Mouse (Mus musculus): ENCODE data around the gene Zfr2.
A peak's percentile ranks its signal among the peaks of the same experiment; 100 is the strongest.

Zfr2 gene

DNA sequence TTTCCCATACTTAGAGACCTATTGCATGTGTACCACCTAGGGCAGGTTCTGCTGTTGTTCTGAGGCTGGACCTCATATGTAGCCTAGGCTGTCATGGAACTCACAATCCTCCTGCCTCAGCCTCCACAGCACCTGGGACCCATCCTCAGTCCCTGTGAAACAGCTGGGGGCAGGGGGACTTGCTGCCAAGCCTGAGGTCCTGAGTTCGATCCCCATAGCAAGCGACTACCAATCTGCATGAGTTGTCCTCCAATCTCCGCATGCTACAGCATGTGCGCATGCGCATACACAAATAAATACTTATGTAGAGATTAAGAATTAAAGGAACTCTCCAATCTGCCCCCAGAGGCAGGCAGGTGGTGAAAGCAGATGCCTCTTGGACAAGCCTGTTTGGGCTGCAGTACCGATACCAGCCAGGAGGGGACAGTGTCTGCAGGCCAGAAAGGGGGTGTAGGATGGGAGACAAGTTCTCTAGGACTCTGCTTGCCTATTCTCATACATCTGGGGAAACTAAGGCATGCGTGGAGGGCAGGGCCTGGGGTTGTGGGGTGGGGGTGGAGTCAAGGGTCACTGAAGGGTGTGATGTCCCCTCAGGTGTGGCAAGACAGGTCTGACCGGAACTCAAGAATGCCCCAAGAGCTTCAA is 54.7 kb downstream of the Zfr2 start:
- DNase-seq (ENCODE audit: low spot score in 2 of 2): peak in 1 of 2 experiments; percentile 52

DNA sequence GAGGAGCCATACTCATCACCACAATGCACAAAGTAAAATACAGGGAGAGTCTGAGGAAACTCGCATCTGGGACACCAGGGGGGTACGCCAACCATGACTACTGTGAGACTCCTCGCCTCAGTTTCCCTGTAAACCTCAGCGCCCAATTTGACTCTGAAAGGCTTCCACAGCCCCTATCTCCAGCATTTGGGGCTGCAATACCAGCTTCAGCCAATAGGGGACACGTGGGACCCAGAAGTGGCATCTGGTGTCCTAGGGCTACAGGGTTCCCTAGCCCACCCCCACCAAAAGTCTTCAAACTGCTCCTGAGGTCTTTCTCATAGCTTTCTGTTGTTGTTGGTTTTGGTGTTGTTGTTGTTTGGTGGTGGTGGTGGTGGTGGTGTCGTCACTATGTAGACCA is 55.6 kb downstream of the Zfr2 start:
- DNase-seq (ENCODE audit: low spot score in 2 of 2): no peak

DNA sequence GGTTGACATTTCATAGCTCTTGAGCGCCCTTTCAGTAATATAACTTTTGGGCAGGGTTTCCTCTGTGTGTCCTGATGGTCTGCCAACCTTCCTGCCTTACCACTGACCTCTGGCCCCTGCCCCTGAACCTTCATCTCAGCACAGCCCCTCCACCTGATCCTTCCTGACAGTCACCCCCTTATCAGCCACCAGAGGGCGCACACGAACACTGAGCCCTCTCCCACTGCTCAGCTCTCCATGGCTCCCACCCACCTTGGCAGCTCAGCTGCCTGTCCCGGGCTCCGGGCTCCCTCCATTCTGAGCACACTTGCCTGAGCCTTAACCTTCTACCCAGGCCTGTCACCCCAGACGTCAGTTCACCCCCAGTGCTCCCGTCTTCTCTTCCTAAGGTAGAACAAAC is 56.3 kb downstream of the Zfr2 start:
- DNase-seq (ENCODE audit: low spot score in 2 of 2): peak in 1 of 2 experiments; percentile 60

DNA sequence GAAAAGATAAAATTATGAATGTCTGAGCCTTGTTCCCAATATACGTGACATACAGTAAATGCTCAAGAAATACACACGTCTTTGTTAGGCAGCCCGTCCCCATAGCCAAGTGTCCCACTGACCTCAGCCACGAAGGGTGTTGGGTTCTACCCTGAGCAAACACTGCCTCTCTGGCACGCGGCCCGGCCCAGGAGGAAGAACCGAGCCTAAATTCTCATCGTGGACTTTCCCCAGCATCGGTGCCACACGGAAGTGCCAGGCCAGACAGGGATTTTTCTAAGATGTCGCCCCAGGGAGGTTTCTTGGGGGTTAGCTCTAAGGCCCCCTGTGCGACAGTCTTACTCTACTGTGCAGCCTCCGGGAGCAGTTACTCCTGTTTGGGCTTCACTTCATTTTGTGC is 56.9 kb downstream of the Zfr2 start:
- DNase-seq (ENCODE audit: low spot score in 2 of 2): peak; percentile 64 to 74

DNA sequence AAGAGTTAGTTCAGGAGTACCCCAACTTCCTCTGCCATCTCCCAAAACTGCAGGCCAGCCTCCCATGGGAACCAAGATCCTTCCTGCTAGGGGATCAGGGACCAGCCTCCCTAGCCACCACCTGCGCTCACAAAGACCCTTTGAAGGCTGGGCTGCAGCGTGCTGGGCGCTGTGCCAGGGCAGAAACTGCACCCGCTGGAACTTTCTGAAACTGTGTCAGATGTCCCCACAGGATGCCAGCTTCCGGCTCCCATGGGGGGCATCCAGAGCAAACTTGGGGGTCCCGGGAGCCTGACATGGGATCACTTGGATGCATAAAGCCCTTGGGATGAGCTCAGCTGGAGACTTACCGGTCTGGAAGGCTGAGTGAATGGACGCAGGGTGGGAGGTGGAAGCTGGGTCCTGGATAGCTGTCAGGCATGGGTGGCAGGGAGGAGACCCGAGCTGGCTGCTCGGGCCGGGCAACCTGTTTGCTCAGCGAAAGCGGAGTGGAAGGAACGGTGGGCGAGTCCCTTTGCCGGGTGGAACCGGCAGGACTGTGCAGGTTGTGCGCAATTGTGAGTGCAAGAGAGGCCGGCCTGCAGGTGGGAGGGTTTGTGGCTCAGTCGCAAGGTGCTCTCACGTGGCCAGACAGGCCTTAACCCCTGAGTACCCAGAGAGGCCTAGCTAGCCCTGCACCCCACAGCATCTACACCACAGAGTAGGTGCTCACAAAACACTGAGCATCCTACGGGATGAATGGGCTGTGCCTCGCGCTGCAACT is 57.9 kb downstream of the Zfr2 start:
- peak; percentile 69 to 70 for DNase-seq (ENCODE audit: low spot score in 2 of 2)

DNA sequence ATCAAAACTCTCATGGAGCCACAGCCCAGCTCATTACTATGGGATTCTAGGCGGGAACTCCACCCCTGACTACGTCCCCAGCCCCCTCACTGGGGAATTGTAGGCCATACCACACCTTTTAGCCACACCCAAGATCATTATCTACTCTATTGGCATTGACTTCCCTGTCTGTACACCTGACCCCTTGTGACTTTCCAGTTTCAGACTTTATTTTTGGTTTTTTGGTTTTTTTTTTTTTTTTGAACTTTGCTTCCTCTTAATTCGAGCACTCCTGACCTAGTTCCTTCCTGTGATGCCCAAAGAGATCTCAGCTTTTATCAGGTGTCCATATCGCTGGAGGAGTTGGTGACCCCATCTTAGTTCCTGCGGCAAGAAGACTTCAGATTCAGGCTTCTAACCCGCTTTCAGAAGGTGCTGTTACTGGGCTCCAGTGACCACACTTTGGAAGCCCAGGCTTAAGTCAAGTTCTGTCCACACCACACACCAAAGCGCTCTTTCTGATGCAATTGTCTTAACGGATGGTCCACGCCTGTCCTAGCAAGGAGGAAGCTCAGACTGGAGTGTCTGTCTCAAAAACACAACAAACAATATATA is 58.7 kb downstream of the Zfr2 start, which contains the start of gene Tjp3:
TSS of gene Tjp3 (minus strand) at position 71 of the 594 bp plus-strand sequence.
- no peak for DNase-seq (ENCODE audit: low spot score in 2 of 2)

DNA sequence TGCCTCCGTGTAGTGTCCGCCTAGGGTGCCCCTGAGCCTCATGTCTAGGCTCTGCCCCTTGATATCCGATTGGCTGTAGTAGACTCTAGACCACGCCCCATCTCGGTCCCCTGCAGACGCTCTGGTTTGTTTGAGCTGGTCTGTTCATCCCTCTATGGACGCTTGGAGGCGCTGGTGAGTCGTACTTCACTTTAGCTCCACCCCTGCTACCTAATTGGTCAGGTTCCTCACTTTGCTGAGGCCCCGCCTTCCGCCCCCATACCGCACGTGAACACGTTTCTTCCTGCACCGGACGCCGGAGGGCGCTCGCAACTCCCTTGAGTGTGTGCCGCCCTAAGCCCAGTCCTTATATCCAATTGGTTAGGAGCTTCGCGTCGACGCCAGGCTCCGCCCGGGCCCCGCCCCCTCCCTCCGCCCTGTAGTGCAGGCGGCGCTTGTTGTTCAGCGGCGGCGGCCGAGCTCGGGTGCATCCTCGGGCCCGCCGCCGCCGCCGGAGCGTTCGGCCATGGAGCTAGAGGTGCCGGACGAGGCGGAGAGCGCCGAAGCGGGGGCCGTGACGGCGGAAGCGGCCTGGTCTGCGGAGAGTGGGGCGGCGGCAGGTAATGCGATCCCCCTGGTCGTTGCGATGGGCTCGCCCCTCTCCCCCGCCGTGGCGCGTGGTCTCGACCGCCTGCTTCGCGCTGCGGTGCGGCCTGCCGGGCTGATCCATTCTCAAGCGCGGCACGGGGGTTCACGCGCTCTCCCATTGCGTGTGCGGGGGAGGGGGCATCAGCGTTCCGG is 59.8 kb downstream of the Zfr2 start, which contains the start of gene Pip5k1c:
TSS of gene Pip5k1c (plus strand) at position 410 of the 780 bp plus-strand sequence.
- DNase-seq (ENCODE audit: low spot score in 2 of 2): peak; percentile 99

DNA sequence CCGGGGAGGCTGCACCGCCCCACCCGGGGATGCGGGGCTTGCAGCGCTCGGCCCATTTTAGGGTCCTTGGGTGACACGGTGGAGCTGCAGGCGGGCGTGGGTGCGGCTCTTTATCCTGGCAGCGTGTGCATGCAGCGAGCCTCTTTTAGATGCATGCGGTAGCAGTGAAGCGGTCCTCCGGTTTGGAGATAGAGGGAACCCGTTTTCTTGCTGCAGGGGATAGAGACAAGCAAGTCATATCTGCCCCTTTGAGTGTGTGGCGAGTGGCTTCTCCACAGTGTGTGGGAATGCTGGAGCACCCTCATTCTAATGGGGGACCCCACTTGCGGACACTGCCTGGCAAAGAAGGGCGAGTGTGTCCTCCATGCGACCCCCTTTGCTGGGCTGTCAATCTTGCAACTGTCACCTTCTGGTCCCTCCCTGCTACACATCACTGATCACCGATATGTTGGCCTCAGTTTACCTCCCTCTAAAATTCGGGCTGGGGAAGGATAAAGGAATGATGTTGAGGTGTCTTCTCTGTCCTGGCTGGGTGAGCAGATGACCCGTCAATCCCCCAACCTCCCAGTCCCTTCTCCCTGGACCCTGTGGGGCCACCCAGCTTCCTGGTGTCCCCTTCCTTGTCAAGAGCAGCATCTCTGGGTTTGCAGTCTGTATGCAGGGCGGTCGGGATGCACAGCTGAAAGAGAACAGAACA is 60.5 kb downstream of the Zfr2 start:
- DNase-seq (ENCODE audit: low spot score in 2 of 2): no peak

DNA sequence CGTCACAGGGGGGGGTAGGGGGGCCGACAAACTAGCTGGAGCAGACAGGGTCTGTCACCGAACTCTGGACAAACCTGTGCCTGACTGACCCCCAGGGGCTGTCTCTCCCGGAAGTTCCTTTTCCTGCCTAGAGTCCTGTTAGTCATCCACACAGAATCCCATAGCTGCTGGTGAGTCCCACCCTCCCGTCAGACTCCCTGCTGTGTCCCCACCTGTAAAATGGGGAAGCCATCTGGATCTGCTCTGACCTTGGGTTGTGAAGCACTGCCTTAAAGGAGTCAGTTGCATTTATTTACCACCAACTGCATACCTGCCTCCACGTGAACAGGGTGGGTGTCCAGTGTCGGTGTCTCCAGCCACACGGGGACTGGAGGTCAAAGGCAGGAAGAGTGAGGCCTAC is 61.5 kb downstream of the Zfr2 start:
- DNase-seq (ENCODE audit: low spot score in 2 of 2): no peak

DNA sequence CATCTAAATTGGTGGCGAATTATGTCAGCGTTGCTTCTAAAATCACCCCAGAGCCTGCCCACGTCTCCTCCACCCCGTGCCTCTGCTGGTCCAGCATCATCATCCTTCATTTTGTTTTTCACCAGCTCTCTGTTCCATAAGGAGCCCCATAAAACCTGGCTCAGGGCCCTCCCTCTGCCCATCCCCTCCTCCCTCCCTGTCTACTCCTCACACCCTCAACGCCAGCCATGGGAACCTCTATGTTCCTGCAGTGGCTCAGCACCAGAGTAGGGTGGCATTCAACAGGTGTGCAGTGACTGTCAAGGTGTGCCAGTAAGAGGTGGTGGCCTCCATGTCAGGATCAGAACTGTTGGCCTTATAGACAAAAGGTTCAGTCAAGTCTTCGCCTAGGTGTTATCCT is 62.2 kb downstream of the Zfr2 start:
- no peak for DNase-seq (ENCODE audit: low spot score in 2 of 2)

DNA sequence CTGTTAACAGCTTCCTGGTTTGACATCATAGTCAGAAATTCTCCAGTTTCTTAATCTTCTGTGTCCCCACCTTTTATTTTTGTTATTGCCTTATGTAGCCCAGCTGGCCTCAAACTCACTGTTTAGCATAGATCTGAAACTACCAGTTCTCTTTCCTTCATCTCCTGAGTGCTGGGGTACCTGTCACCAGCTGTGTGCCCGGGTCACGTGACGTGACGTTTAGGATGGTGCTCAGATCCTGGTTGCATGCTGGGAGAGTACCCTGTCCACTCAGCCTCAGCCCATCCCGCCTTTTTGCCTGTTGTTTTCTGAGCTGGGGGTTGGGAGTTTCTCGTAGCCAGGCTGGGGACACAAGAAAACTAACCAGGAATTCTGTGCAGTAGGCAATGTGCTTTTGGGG is 64.3 kb downstream of the Zfr2 start:
- no peak for DNase-seq (ENCODE audit: low spot score in 2 of 2)

DNA sequence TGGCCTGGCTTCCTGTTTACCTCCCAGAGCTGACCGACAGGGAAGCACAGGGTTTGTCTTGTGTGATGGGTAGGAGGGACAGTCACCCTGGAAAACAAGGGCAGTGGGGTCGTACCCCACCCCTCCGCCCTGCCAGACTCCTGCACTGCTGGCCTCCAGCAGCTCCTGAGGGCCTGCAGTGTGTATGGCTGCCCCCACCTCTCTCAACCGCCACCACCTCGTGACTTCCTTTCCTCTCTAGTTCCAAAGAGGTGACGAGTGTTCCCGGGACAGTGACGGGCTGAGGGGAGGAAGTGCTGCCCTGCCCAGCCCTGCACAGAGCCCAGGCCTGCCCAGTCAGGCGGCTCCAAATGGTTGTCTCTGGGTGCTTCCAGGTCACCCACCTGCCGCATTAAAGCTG is 64.9 kb downstream of the Zfr2 start:
- DNase-seq (ENCODE audit: low spot score in 2 of 2): no peak

DNA sequence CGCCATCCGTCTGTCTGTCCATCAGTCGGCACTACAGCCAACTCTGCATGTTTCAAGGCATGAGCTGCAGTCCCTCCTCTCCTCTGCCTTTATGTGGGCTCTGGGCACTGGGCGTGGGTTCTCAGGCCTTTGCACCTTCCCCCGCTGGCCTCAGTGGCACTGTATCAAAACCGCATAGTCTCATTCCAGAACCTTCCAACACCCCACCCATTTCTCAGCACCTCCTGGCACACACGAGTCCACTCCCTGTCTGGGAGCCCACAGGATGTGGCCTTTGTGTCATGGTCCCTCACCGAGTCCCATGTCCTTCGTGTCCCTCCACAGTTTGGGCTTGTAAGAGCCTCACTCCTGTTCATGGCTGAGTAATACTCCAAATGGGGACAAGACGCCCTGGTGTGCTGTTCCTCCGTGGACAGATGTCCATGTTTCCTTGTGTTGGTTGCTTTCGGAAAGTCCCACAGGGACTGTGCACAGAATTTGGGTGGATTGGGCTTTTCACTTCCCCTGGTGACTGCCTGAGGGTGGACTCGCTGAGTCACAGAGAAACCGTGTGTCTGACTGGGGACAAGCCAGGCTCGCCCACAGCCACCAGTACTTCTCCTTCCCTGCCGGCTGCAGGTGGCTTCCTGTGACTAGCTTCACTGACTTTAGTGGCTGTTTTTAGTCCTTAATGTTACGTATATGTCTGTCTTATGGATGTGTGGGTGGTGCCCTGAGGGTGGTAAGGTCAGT is 65.6 kb downstream of the Zfr2 start:
- no peak for DNase-seq (ENCODE audit: low spot score in 2 of 2)

DNA sequence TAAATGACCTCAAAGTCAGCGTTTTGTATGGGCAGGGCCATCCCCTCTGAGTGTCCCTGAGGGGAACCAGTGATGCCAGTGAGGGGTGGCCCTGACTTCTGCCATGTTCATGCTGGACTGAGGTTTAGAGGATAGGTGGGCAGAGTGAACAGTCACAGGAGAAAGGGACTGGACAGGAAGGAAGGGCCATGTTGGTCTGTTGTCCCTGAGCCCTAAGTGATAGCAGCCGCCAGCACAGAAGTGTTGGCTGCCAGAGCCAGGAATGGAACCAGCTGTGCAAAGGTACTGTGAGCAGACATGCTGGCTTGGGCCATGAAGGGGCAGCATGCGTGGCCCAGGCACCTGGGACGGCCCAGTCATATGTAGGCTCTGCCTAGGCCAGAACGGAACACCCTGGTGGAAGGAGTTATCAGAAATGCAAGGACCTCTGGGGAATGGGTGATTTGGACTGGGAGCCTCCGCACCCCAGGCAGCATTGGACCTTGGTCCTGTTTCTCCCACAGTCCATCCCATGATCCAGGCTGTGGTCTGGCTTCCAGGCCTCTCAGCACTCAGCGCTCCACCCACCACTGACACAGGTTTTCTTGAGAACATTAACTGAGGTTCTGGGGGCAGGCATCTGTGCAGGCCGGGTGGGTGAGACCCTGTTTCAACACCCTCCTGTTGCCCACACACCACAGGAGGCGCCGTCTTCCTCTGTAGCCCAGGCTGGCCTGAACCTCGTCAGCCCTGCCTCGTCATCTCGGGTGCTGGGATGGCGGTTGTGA is 66.8 kb downstream of the Zfr2 start:
- DNase-seq (ENCODE audit: low spot score in 2 of 2): no peak

DNA sequence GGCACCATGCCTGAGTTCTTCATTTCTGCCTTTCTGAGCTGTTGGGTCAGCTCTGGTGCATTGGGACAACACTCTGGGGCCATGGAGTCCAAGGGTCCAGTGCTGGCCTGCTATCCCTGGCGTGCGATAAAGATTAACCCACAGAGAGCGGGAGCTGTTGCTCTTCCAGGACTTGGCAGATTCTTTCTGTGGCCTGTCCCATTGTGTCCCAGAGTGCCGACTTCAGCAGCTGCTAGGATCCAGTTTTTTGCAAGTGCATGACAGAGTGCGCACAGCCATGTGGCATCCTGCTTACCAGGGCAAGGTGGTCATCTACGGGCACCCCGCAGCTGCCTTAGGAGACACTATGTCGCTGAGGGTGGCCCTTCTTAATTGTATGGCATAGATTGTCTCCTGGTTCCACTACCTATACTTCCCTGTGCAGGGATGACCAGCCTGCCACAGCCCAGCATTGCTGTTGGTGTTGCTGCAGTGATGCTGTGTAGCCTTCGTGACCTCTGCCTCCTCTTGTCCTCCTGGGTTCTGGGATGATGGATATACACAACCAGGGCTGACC is 67.5 kb downstream of the Zfr2 start:
- DNase-seq (ENCODE audit: low spot score in 2 of 2): no peak

DNA sequence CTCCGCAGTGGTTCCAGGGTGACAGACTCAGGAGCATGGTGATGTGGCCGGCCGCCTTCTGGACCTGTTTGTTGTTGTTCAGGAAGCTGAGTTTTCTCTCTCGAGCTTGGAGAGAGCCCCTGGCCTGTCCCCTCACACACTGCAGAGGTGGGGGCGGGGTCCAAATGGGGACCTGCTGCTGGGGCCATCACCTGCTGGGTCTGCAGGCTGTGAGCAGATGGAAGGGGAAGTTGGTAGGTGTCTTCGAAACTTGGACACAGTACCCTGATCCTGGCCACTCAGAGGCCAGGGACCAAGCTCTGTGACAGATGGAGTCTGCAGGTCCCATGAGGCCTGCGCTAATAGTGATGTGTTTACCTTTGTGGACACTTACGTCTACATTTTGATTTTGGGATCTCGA is 68.4 kb downstream of the Zfr2 start:
- DNase-seq (ENCODE audit: low spot score in 2 of 2): no peak

Measured in urinary bladder, postnatal 36 days (tissue).